Mouse (Mus musculus) left cerebral cortex, postnatal 4 days (tissue): ENCODE measurements around the gene Rps4x. TPM values are rescaled to one million over a fixed set of nuclear protein-coding genes. Genes with fewer than 3 reads are reported as not detected.
"Not testable (repeated sequence)": the region's sequence is repeated elsewhere in the genome, so short reads cannot be mapped to it uniquely, and the experiment has no call there.

Experiments
- DNase-seq: peaks from one replicate; pipeline ENCODE4 v3.0.0-alpha.2; 2022
- intact Hi-C: fragments of 180-260 bp; cut with DNase I; formaldehyde crosslinking; loops from one replicate; pipeline ENCODE4 v1.15.1; 2025
- total RNA-seq, 2 experiments: library from RNA; stranded (reverse); gene quantifications; 2 replicates each; pipeline ENCODE4 v1.2.3; 2021

Gene Rps4x
- total RNA-seq = 100 to 1,000 TPM; 816 to 965 TPM

DNA sequence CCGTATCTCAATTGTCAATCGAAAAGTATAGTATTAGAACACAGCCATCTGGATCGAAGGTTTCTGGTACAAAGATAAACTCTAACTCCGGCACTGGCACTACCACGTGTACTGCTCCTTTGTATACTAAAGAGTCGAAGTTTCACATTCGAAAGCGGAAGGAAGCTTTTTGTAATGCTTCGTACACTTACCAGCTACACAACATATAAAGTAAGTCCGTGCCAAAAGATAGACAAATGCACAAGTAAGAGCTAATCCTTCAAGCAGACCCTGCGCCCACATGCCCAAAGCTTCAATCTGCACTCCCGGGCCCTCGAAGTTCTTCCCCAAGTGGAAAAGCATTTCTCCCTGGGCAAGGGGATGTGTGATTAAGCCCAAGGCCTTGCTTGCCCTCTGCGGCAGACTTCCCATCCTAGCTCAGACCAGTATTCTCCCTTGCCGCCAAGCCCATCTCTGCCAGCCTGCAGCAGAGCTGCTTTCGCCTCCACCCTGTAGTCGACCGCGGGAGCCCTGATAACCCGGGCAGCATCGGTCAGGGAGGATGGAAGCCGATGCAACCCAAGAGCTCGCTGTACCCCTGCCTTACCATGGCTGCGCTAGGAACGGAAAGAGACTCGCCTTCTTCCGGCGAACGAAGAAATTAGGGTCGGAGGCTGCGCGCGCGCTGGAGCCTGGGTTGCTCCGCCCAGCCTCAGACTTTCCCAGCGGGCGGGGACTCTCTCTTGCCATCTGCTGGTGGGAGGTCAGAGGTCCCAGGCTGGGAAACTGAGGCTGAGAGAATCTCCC, at the start of gene Rps4x:
Rps4x (minus strand) TSS at position 683 of the 786 bp plus-strand sequence.
- DNase-seq = peak; percentile 83
- intact Hi-C loops = no loop called here

GRCm38 (mm10) chrX:102219126-102219525, 29.9 kb upstream of the Rps4x start:
- intact Hi-C loops = no loop called here
- DNase-seq = peak; percentile 33

DNA sequence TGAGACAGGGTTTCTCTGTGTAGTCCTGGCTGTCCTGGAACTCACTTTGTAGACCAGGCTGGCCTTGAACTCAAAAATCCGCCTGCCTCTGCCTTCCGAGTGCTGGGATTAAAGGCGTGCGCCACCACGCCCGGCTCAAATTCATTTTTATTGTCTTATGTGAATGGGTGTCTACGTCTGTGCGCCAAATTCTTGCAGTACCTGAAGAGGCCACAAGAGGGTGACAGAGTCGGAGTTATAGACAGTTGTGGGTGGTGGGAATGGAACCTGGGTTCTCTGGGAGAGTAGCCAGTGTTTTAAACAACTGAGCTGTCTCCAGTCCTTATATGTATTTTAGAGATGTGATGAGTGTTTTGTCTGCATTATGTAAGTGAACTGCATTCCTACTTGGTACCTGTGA, 26.2 kb upstream of the Rps4x start:
- intact Hi-C loops = not testable (repeated sequence)
- DNase-seq = peak; percentile 4

DNA sequence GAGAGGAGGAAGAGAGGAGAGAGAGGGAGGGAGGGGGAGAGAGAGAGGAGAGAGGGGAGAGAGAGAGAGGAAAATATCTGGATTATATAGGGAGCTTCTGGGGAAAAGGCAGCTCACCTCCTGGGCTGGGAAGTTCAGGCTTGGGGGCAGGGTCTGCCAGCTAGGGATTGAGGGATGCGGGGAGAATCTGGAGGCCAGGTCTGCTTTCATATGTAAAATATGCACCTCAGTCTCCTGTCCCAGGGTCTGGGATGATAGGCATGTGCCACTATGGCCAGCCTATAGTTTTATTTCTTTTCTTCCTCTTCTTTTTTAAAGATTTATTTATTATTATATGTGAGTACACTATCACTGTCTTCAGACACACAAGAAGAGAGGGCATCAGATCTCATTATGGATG, 1.6 kb upstream of the Rps4x start:
- no peak for DNase-seq
- intact Hi-C loops = no loop called here

- no peak for DNase-seq
- intact Hi-C loops = no loop called here
Measured at GRCm38 (mm10) chrX:102189581-102189980, 387 bp upstream of the Rps4x start.

DNA sequence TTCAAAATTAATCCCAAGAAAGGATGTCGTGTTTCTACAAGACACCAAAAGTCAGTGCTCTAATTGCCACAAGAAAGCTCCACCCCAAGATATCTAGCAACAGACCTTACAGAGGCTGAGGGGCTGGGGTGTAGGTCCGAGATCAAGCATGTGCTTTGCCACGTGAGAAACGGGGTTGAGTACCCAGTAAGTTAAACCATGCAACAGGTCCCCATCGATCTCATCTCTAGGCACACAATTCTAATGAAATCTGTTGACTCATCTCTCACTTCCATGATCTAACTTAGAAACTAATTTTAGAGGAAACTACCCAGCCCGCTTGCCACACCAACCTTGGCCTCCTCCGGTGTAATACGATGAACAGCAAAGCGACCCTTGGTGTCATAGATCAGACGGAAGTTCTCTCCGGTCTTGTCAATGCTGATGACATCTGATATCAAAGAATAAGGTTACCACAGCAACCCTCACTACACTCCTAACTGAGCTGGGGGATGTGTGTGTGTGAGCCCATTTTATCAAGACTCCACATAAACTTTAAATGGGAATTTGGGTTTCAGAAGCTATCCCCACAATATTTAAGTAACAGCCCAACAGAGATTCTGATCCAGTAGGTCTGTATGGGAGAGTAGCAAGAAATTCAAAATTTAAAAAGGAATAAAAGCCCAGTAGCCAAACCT, 2.0 kb downstream of the Rps4x start:
- intact Hi-C loops = no loop called here
- DNase-seq = no peak

GRCm38 (mm10) chrX:102182575-102182974, 6.6 kb downstream of the Rps4x start:
- intact Hi-C loops = loop anchor here (5.0 kb wide), 1 partner anchor 295 kb away; no protein-coding TSS in a partner anchor
- DNase-seq = no peak

DNA sequence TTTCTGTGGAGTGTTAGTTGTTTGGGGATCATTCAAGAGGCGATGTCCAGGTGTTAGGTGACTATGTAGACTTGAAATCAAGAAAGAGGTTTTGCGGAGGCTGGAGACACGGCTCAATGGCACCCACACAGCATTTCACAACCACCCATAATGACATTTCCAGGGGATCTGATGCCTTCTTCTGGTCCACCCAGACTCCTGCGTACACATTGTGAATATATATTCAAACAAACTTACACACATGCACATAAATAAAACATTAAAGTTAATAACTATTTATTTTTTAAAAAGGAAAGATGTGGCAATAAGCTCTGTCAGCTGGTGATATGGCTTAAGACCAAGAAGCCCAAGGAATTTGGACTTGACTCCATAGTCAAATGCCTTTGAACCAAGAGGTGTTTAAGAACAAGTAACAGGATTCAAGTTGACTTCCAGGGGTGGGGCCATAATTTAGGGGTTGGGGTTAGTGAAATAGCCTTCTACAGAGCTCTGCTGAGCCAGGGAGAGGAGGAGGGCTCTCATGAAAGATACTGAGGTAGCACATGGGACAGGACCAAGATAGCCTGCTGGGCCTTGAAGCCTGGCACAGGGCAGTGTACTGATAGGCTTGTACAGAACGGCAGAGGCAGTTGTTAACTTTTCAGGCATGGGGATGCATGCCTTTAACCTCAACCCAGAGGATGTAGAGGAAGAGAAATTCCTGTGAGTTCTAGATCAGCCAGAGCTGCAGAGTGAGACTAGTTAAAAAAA, 13.5 kb downstream of the Rps4x start:
- no peak for DNase-seq
- intact Hi-C loops = no loop called here

GRCm38 (mm10) chrX:102170900-102171299, 18.3 kb downstream of the Rps4x start:
- intact Hi-C loops = no loop called here
- no peak for DNase-seq

DNA sequence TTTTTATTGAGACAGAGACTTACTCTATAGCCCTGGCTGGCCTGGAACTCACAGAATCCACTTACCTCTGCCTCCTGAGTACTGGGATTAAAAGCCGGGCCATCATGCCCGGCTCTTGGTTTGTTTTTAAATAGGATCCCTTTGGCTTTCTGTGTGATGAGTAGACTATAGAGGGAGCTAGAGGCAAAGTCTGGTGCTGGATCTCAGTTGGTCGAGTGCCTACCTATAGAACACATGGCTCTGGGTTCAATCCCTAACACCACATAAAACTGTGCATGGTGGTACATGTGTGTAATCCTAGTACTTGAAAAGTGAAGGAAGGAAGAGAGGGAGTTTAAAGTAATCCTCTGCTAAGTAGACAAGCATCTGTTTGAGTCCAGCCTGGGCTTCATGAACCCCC, 19.1 kb downstream of the Rps4x start:
- intact Hi-C loops = no loop called here
- DNase-seq = no peak

DNA sequence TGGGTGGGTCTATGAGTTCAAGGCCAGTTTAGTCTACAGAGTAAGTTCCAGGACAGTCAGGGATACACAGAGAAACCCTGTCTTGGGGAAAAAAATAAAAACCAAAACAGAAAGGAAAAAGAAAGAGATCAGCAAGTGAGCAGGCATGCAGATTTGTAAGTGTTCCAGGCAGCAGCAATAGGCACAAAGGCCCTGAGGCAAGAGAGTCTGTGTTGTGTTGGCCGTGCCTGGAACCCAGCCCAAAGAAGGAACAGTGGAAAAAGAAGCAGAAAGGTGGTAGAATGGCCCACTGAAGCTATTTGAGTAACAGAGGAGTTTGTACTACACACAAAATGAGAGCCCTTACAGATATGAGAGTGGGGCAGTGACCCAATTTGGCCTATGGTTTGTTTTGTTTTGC, 19.5 kb downstream of the Rps4x start:
- no peak for DNase-seq
- intact Hi-C loops = no loop called here

- intact Hi-C loops = no loop called here
- DNase-seq = no peak
Measured at GRCm38 (mm10) chrX:102166986-102167385, 22.2 kb downstream of the Rps4x start.

DNA sequence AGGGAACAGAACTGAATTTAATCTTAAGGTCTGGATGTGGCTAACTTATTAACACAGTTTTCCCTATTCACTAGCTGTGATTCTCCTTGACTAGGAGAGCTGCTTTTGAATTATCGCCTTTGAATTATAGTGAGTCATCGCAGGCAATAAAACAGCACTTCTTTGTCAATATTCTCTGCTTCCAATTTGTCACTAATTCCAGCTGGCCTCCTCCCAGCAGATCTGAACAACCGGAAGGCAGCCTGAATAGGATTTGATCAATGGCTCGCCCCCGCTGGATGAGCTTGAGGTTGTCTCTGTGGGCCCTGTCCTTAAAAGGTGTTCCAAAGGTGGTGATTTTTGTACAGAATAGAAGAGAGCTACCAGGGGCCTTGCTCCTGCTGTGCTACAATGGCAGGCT, 22.7 kb downstream of the Rps4x start:
- DNase-seq = no peak
- intact Hi-C loops = no loop called here

DNA sequence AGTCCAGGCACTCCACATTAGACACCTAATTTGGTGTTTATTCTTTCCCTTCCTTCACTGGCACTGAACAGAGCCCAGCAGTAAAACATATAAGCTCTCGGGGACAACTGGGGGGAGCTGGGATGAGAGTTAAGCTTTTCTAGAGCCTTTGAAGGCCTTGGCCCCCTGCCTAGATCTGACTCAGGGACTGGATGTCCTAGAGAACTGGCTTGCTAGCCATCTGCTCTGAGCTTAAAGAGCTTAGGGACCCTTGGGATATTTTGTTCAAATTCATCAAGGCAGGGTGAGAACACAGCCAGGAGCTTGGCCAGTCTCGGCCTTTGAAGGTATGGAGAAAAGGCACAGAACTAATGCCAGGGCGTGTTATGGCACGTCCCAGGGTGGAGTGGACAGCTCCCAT, 25.7 kb downstream of the Rps4x start:
- intact Hi-C loops = no loop called here
- DNase-seq = peak; percentile 33

GRCm38 (mm10) chrX:102163096-102163495, 26.1 kb downstream of the Rps4x start:
- no peak for DNase-seq

DNA sequence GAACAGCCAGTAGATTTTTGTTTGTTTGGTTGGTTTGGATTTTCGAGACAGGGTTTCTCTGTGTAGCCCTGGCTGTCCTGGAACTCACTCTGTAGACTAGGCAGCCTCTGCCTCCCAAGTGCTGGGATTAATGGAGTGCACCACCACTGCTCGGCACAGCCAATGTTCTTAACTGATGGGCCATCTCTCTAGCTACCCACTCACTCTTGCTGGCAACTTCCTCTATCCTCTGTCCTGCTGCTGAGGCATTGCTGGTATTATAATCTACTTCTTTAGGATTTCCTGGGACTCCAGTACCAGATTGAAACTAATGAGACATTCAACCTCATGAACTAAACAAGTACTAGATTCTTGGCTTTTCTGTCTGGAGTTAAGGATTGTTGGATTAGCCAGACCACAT, 28.7 kb downstream of the Rps4x start:
- intact Hi-C loops = no loop called here
- no peak for DNase-seq

More at GRCm38 (mm10) chrX:102163096-102163495, 26.1 kb downstream of the Rps4x start:
- intact Hi-C loops = no loop called here

GRCm38 (mm10) chrX:102159778-102160177, 29.4 kb downstream of the Rps4x start:
- intact Hi-C loops = no loop called here
- DNase-seq = no peak

DNA sequence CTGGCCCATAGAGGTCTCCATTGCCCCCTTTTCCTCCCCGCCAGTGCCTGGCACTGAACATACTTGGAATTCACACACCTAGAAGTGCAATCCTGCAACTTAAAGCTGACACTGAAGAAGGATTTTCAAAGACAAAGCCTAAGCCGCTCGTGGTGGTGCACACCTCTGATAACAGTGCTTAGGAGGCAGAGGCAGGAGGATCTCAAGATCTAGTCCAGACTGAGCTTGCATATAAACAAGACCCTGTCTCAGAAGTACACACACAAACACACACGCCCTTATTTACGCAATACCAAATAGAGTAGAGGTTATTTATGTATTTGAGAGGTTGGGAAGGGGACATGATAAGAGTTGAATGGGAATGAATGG, 31.8 kb downstream of the Rps4x start:
- intact Hi-C loops = no loop called here
- DNase-seq = no peak

GRCm38 (mm10) chrX:102156618-102157422, 32.4 kb downstream of the Rps4x start, which contains the start of gene Ercc6l:
Ercc6l (minus strand) TSS chrX:102157091.
- DNase-seq = peak; percentile 94
- intact Hi-C loops = no loop called here

DNA sequence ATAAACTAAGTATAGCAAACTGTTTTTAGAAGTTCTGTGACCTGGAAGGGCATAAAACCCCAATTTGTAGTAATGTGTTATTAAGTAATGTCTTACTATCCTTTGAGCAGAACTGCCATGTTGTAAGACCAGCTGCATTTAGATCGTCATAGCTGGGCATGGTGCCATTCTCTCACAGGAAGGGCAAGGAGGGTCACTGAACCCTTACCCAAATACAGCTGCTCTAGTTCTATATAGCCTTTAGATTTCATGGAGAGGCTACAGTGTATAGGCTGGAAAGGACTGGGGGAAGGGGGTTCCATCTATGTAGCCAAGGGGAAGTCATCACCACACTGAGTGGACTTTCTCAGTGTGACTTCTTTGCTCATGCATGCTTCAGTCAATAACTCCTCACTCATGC, 48.0 kb downstream of the Rps4x start:
- DNase-seq = no peak
- intact Hi-C loops = no loop called here
